9 mouse cellular contexts compared by ENCODE assay signal in genomic region chr13:53309148-53309547, GRCm38 (mm10). TPM values are rescaled to one million over a fixed set of nuclear protein-coding genes. Genes with fewer than 3 reads are reported as not detected.
DNase-seq lines count a peak whose midpoint lies in the region; ATAC-seq lines count a peak whose summit lies in the region.
"Had no signal": no experiment of that assay in that cellular context is flagged by ENCODE, and none has a peak within 500 bp of the region (broad histone marks: within the 10 kb centered on the region; RNA-seq: fewer than 3 reads in every experiment).

No protein-coding gene starts in this region.

- H3K9me3 ChIP-seq in heart, embryonic 10.5 days: no peaks in the 10 kb centered on the region
- H3K9me3 ChIP-seq in forebrain, embryonic 11.5 days (ENCODE audit: control insufficient read depth, low read length): no peaks in the 10 kb centered on the region
- no peaks in the 10 kb centered on the region for H3K9me3 ChIP-seq in limb, embryonic 11.5 days (ENCODE audit: control insufficient read depth, low read length)

- H3K36me3 ChIP-seq in heart, embryonic 10.5 days: no peaks in the 10 kb centered on the region
- H3K36me3 ChIP-seq in forebrain, embryonic 11.5 days (ENCODE audit: control insufficient read depth, insufficient read depth, low read length): no peaks in the 10 kb centered on the region
- no peaks in the 10 kb centered on the region for H3K36me3 ChIP-seq in limb, embryonic 11.5 days (ENCODE audit: control insufficient read depth, insufficient read depth, low read length)

- no peak for DNase-seq in heart, embryonic 10.5 days (ENCODE audit: low spot score)
- DNase-seq in heart, adult 11 months: no peak
- DNase-seq in NIH3T3 (ENCODE audit: low read depth): peak; percentile 66
- DNase-seq in forebrain, embryonic 11.5 days (ENCODE audit: low spot score): no peak
- peak; percentile 73 for DNase-seq in limb, embryonic 11.5 days (ENCODE audit: low spot score)
- DNase-seq in urinary bladder, postnatal 14 days (ENCODE audit: low spot score): no peak
- DNase-seq in left cerebral cortex, postnatal 36 days (ENCODE audit: low spot score in 2 of 2): no peak
- no peak for DNase-seq in left cerebral cortex, adult 9 months (ENCODE audit: low spot score in 2 of 2)

- ATAC-seq in forebrain, embryonic 11.5 days (replicated peaks; ENCODE audit: low FRiP score): no peak
- peak; percentile 33; the same call in 1 of the 2 replicates for ATAC-seq in limb, embryonic 11.5 days (ENCODE audit: insufficient number of reproducible peaks, low FRiP score, low TSS enrichment, low read depth)

- H3K4me1 ChIP-seq in heart, embryonic 10.5 days: peaks cover 12% of the 10 kb centered on the region; the same call in 1 of the 2 replicates
- H3K4me1 ChIP-seq in forebrain, embryonic 11.5 days (replicated peaks; ENCODE audit: control insufficient read depth, insufficient read depth, low read length): peaks cover 4% of the 10 kb centered on the region; the same call in 1 of the 2 replicates
- H3K4me1 ChIP-seq in limb, embryonic 11.5 days (ENCODE audit: control insufficient read depth, insufficient read depth, low read length): peaks cover 20% of the 10 kb centered on the region

- peak overlapping the region; percentile 51; the same call in 1 of the 2 replicates for H3K4me3 ChIP-seq in heart, embryonic 10.5 days
- H3K4me3 ChIP-seq in forebrain, embryonic 11.5 days (ENCODE audit: low read depth, low read length): no peak overlapping the region
- 0 out of 2 replicates have a peak overlapping the region, but pooled peaks have one; percentile 0 for H3K4me3 ChIP-seq in limb, embryonic 11.5 days (ENCODE audit: low read depth, low read length)

- H3K27ac ChIP-seq in heart, embryonic 10.5 days: peak overlapping the region; percentile 84; the same call in 1 of the 2 replicates
- peak overlapping the region; percentile 54; the same call in 1 of the 2 replicates for H3K27ac ChIP-seq in forebrain, embryonic 11.5 days (ENCODE audit: low read depth, low read length)
- peak overlapping the region; percentile 99 for H3K27ac ChIP-seq in limb, embryonic 11.5 days (replicated peaks; ENCODE audit: low read depth, low read length)

- H3K27me3 ChIP-seq in heart, embryonic 10.5 days (ENCODE audit: insufficient read depth, poor library complexity, severe bottlenecking): peaks cover 5% of the 10 kb centered on the region; the same call in 1 of the 2 replicates
- no peaks in the 10 kb centered on the region; the same call in 1 of the 2 replicates for H3K27me3 ChIP-seq in forebrain, embryonic 11.5 days (ENCODE audit: control insufficient read depth, insufficient read depth, low read length)
- no peaks in the 10 kb centered on the region for H3K27me3 ChIP-seq in limb, embryonic 11.5 days (ENCODE audit: control insufficient read depth, insufficient read depth, low read length)

- intact Hi-C loops in left cerebral cortex, postnatal 36 days (cut with DNase I): loop anchor here (5.0 kb wide), 1 partner anchor 192 kb away; no protein-coding TSS in a partner anchor

- 51% methylated on average over 9 of the region's 9 CpGs for WGBS in heart, embryonic 10.5 days
- 56% methylated on average over 9 of the region's 9 CpGs for WGBS in forebrain, embryonic 11.5 days
- WGBS in limb, embryonic 11.5 days: 7% methylated on average over 9 of the region's 9 CpGs

- H3K9ac ChIP-seq in forebrain, embryonic 11.5 days (ENCODE audit: low read length): no peak overlapping the region
- H3K9ac ChIP-seq in limb, embryonic 11.5 days (ENCODE audit: low read length): peak overlapping the region; percentile 63

- no peak overlapping the region; the same call in 1 of the 2 replicates for H3K4me2 ChIP-seq in forebrain, embryonic 11.5 days (ENCODE audit: low read depth, low read length, severe bottlenecking)
- peak overlapping the region; percentile 30 for H3K4me2 ChIP-seq in limb, embryonic 11.5 days (ENCODE audit: low read depth, severe bottlenecking)

RNA-seq across cellular contexts. Expression of gene Ror2, which starts 23.2 kb away (rescaled TPM):
- 25.8 and 27.8 TPM in 2 replicates for polyA plus RNA-seq in heart, embryonic 10.5 days (2016; fragmentation: Nextera tagmentation; extraction: Ambion mirVana)
- 13.1 and 16.4 TPM in 2 replicates for polyA plus RNA-seq in forebrain, embryonic 11.5 days (2014; fragmentation: Nextera tagmentation; extraction: Ambion mirVana)
- polyA plus RNA-seq in limb, embryonic 11.5 days (2014; fragmentation: Nextera tagmentation; extraction: Ambion mirVana): 17.8 and 21.1 TPM in 2 replicates
- 1 to 10 TPM; 1.3 to 1.5 TPM for total RNA-seq in left cerebral cortex, postnatal 36 days (2021)
- total RNA-seq: megakaryocyte progenitor cell, adult 5-6 weeks had no signal

Comparison
In these comparisons a context has a peak if more than half of its experiments do, and no peak if none do; other contexts are left out.
1. DNase-seq: peak in NIH3T3 (single experiment) and limb, embryonic 11.5 days (single experiment); none in heart, embryonic 10.5 days (single experiment), heart, adult 11 months (single experiment), forebrain, embryonic 11.5 days (single experiment), urinary bladder, postnatal 14 days (single experiment), left cerebral cortex, postnatal 36 days (0 of 2) and left cerebral cortex, adult 9 months (0 of 2).
2. Peak in every context shown above with its lines, with median percentiles within 50 percentile points of each other: H3K27ac ChIP-seq.